Mouse (Mus musculus): ENCODE data around the gene Slc38a2. TPM values are rescaled to one million over a fixed set of nuclear protein-coding genes. Genes with fewer than 3 reads are reported as not detected.

The Slc38a2 gene
- polyA plus RNA-seq, 1 experiment from 2014 or later = 177 TPM

DNA sequence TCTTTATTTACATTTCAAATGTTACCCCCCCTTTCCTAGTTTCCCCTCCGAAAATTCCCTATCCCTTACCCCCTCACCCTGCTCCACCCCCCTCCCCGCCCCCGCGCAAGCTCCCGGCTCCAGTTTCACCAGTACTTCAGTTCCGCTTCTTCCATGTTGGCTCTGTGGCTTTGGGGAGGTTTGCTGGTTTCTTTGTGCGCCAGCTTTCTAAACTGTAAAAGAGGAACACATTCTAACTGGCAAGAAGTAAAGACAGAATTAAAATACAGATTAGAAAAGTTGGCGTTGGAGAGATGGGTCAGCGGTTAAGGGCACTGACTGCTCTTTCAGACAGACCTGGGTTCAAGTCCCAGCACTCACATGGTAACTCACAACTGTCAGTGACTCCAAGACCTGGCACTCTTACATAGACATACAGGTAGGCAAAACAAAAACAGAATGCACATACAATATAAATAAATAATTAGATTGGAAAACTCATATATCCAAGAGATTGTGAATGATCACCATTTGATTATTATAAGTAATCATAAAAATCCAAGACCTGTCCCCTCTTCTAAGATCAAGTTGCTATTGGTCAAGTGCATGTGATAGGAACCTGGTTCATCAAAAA lies 15.7 kb upstream of the Slc38a2 start:
- Histone ChIP-seq H3K4me1 (ENCODE audit: control insufficient read depth, insufficient read depth, low read length) (peaks cover 7% of the 10 kb centered on the region), H3K9ac (ENCODE audit: low read depth, low read length) (no peak overlapping the region), H3K36me3 (ENCODE audit: control insufficient read depth, insufficient read depth, low read length) (no peaks in the 10 kb centered on the region), H3K4me3 (ENCODE audit: low read length) (no peak overlapping the region), H3K4me2 (replicated peaks; ENCODE audit: low read depth, low read length) (no peak overlapping the region), H3K9me3 (ENCODE audit: control insufficient read depth, low read length) (no peaks in the 10 kb centered on the region), H3K27me3 (ENCODE audit: control insufficient read depth, insufficient read depth, low read length) (no peaks in the 10 kb centered on the region), H3K27ac (ENCODE audit: low read depth, low read length) (no peak overlapping the region)
- WGBS = 92% methylated on average over 9 of the region's 9 CpGs
- ATAC-seq (ENCODE audit: low FRiP score, low TSS enrichment) = no peak

DNA sequence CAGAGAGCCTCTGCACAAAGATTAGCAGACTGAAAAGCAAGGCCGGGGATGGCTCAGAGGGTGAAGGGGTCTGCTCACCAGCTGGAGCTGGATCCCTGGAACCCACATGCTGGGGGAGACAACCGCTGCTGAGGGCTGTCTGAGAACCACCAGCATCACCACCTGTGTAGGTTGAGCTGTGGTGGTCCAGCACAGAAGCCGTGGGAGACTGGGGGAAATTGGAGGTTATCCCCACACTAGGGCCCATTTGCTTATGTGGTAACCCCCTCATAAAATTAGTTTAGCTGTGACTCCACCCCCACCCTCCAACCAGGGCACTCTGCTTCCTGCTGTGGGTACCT lies 15.1 kb upstream of the Slc38a2 start:
- H3K9ac ChIP-seq (ENCODE audit: low read depth, low read length) = no peak overlapping the region
- H3K36me3 ChIP-seq (ENCODE audit: control insufficient read depth, insufficient read depth, low read length) = no peaks in the 10 kb centered on the region
- no peak overlapping the region for H3K4me3 ChIP-seq (ENCODE audit: low read length)
- 95% methylated on average over 3 of the region's 3 CpGs for WGBS
- peaks cover 7% of the 10 kb centered on the region for H3K4me1 ChIP-seq (ENCODE audit: control insufficient read depth, insufficient read depth, low read length)
- ATAC-seq (ENCODE audit: low FRiP score, low TSS enrichment) = no peak
- no peaks in the 10 kb centered on the region for H3K9me3 ChIP-seq (ENCODE audit: control insufficient read depth, low read length)
- no peak overlapping the region for H3K4me2 ChIP-seq (replicated peaks; ENCODE audit: low read depth, low read length)
- H3K27me3 ChIP-seq (ENCODE audit: control insufficient read depth, insufficient read depth, low read length) = no peaks in the 10 kb centered on the region
- H3K27ac ChIP-seq (ENCODE audit: low read depth, low read length) = no peak overlapping the region

DNA sequence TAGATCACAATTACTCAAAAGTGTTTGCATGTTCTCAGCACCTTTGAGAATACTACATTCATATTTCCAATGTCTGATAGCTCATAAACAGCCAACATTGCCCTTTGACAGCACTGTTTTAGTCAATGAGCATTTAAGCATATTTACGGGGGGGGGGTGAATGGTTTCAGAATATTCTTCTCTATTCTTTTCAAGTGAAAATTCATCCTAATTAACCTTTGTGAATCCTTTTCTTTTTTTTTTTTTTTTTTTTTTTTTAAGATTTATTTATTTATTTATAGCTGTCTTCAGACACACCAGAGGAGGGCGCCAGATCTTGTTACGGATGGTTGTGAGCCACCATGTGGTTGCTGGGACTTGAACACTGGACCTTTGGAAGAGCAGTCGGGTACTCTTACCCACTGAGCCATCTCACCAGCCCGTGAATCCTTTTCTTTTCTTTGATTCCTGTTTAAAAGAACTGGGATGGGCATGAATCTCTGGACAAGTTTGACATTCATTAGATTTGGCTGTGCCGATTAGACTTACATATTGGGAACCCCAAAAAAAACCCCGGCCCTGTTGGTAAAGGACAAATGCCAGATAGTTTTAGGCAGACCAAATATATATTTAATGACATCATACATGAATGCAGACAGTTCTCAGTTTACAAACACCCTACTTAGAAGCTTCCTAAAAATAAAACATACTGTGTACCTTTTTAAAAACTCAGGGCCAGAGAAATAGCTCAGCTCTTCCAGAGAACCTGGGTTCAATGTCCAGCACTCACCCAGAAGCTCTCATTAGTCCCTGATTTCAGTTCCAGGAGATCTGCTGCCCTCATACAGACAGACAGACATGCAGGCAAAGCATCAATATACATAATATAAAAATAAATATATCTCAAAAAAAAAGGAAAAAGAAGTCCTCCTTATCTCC lies 14.5 kb upstream of the Slc38a2 start:
- H3K4me3 ChIP-seq (ENCODE audit: low read length) = no peak overlapping the region
- ATAC-seq (ENCODE audit: low FRiP score, low TSS enrichment) = no peak
- no peaks in the 10 kb centered on the region for H3K27me3 ChIP-seq (ENCODE audit: control insufficient read depth, insufficient read depth, low read length)
- WGBS = 93% methylated on average over 5 of the region's 7 CpGs
- no peaks in the 10 kb centered on the region for H3K36me3 ChIP-seq (ENCODE audit: control insufficient read depth, insufficient read depth, low read length)
- no peaks in the 10 kb centered on the region for H3K9me3 ChIP-seq (ENCODE audit: control insufficient read depth, low read length)
- no peak overlapping the region for H3K9ac ChIP-seq (ENCODE audit: low read depth, low read length)
- no peak overlapping the region for H3K4me2 ChIP-seq (replicated peaks; ENCODE audit: low read depth, low read length)
- H3K27ac ChIP-seq (ENCODE audit: low read depth, low read length) = no peak overlapping the region
- peaks cover 9% of the 10 kb centered on the region for H3K4me1 ChIP-seq (ENCODE audit: control insufficient read depth, insufficient read depth, low read length)

DNA sequence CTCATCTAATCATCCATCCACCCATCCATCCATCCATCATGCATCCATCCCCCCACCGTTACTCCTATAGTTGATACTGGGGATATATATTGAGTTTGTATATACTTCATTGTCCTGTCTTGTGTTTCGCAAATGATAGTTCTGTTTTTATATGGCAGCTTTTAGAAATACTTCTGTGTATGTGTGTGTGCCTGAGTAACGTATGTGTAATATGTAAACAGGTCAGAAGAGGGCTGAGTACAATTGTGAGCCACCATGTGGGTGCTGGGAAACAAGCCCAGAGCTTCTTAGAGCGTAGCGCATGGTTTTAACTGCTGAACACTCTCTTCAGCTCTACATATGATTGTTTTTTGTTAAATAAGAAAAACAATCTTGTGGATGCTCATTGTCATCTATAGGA lies 12.8 kb upstream of the Slc38a2 start:
- H3K4me2 ChIP-seq (replicated peaks; ENCODE audit: low read depth, low read length) = no peak overlapping the region
- H3K27me3 ChIP-seq (ENCODE audit: control insufficient read depth, insufficient read depth, low read length) = no peaks in the 10 kb centered on the region
- no peak overlapping the region for H3K9ac ChIP-seq (ENCODE audit: low read depth, low read length)
- no peak overlapping the region for H3K27ac ChIP-seq (ENCODE audit: low read depth, low read length)
- WGBS = 96% methylated on average over 5 of the region's 5 CpGs
- H3K9me3 ChIP-seq (ENCODE audit: control insufficient read depth, low read length) = no peaks in the 10 kb centered on the region
- ATAC-seq (ENCODE audit: low FRiP score, low TSS enrichment) = no peak
- peaks cover 14% of the 10 kb centered on the region for H3K4me1 ChIP-seq (ENCODE audit: control insufficient read depth, insufficient read depth, low read length)
- no peak overlapping the region for H3K4me3 ChIP-seq (ENCODE audit: low read length)
- H3K36me3 ChIP-seq (ENCODE audit: control insufficient read depth, insufficient read depth, low read length) = no peaks in the 10 kb centered on the region

DNA sequence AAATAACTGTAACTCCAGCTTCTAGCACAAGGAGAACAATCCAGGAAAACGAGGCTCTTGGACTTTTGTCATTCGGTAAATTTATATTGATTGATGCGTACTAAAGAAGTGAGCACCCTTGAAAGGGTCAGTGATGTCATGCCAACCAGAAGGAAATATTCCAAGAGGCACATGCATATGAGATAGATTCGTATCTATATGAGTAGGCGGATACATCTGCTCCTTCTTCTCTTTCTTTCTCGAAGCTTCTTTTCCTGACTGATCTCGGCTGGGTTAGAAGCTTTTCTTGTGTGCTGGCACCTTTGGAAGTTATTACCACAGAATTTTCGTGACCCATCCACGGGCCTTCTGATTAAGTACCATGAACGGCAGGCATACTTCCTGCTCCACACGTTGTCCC lies 12.1 kb upstream of the Slc38a2 start:
- no peak overlapping the region for H3K4me2 ChIP-seq (replicated peaks; ENCODE audit: low read depth, low read length)
- peaks cover 14% of the 10 kb centered on the region for H3K4me1 ChIP-seq (ENCODE audit: control insufficient read depth, insufficient read depth, low read length)
- no peaks in the 10 kb centered on the region for H3K9me3 ChIP-seq (ENCODE audit: control insufficient read depth, low read length)
- no peak for ATAC-seq (ENCODE audit: low FRiP score, low TSS enrichment)
- H3K27me3 ChIP-seq (ENCODE audit: control insufficient read depth, insufficient read depth, low read length) = no peaks in the 10 kb centered on the region
- no peak overlapping the region for H3K27ac ChIP-seq (ENCODE audit: low read depth, low read length)
- H3K4me3 ChIP-seq (ENCODE audit: low read length) = no peak overlapping the region
- WGBS = 76% methylated on average over 11 of the region's 11 CpGs
- H3K36me3 ChIP-seq (ENCODE audit: control insufficient read depth, insufficient read depth, low read length) = no peaks in the 10 kb centered on the region
- H3K9ac ChIP-seq (ENCODE audit: low read depth, low read length) = no peak overlapping the region

DNA sequence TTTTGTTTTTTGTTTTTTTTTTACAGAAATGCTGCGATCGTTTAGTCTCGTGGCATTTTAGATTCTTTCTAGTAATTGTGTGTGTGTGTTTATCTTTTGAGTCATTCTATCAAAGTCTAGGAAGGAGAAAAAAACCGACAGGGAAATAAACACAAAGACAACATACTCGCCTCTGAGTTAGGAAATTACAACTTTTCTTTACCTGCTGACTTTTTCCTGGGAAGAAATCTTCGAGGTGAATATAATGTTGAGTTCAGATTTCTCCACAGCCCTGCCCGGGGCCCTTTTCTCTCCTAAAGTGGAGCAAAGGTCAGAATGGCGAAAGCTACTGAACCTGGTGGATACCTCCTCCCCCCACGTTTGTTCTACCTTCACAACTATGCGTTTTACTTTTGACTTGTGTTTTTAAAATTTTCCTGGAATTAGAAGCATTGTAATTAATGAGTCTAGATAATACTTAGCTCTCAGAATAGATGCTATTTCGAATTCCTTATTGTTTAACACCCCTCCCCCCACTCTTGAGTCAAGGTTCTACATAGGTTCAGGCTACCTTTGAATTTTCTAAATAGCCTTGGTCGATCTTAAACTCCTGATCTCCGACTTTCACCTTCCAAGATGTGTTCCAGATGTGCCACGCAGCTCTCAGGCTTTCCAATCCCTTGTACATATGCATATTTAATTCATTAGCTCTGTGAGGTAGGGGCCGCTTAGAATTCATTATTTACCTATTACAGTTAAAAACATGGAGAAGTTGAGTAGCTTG lies 11.0 kb upstream of the Slc38a2 start:
- peak overlapping the region; percentile 91 for H3K4me2 ChIP-seq (replicated peaks; ENCODE audit: low read depth, low read length)
- 32% methylated on average over 15 of the region's 15 CpGs for WGBS
- H3K4me3 ChIP-seq (ENCODE audit: low read length) = peak overlapping the region; percentile 45
- H3K36me3 ChIP-seq (ENCODE audit: control insufficient read depth, insufficient read depth, low read length) = no peaks in the 10 kb centered on the region
- H3K4me1 ChIP-seq (ENCODE audit: control insufficient read depth, insufficient read depth, low read length) = peaks cover 14% of the 10 kb centered on the region
- peak overlapping the region; percentile 98 for H3K27ac ChIP-seq (ENCODE audit: low read depth, low read length)
- H3K9me3 ChIP-seq (ENCODE audit: control insufficient read depth, low read length) = no peaks in the 10 kb centered on the region
- no peaks in the 10 kb centered on the region for H3K27me3 ChIP-seq (ENCODE audit: control insufficient read depth, insufficient read depth, low read length)
- H3K9ac ChIP-seq (ENCODE audit: low read depth, low read length) = peak overlapping the region; percentile 85
- no peak for ATAC-seq (ENCODE audit: low FRiP score, low TSS enrichment)

DNA sequence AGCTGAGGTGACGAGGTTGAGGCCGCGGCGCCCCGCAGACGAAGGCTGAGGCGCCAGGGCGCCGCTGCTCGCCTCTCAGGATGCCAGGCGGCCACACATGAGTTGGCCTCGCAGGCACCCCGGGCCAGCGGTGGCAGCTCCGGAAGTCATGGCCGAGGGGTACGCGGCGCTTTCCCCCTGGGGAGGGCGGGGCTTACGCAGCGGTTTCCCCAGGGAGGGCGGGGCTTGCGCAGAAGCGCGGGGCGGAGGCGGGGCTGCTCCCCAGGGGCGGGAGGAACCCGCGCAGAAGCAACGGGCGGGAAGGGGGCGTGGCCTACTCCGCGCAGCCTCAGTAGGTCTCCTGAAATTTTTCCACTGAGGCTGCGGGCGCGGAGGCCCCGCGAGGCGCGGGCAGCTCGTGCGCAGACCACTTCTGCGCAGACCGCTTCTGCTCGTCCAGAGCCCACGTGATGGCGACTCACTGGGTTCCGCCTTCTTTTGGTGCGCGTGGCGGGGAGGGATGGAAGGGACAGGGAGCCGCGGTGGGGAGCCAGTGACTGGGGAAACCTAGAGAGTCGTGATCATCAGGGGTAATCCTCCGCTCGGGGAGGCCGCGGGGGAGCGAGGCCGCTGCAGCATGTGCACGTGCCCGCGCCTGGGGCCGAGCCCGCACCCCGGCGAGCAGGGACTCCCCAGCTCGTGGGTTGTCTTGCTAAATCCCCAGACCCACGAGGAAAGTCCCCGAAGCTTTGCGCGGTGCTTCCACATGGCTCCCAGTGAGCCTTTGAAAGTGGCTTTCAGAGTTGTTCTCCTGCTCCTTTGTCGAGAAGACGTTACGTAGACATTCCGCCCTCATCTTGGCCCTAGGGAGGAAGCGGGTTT lies 10.2 kb upstream of the Slc38a2 start:
- Histone ChIP-seq H3K4me1 (ENCODE audit: control insufficient read depth, insufficient read depth, low read length) (peaks cover 14% of the 10 kb centered on the region), H3K27me3 (ENCODE audit: control insufficient read depth, insufficient read depth, low read length) (no peaks in the 10 kb centered on the region), H3K4me3 (ENCODE audit: low read length) (peak overlapping the region; percentile 45), H3K9ac (ENCODE audit: low read depth, low read length) (peak overlapping the region; percentile 85), H3K4me2 (replicated peaks; ENCODE audit: low read depth, low read length) (peak overlapping the region; percentile 91), H3K27ac (ENCODE audit: low read depth, low read length) (peak overlapping the region; percentile 98), H3K36me3 (ENCODE audit: control insufficient read depth, insufficient read depth, low read length) (no peaks in the 10 kb centered on the region), H3K9me3 (ENCODE audit: control insufficient read depth, low read length) (no peaks in the 10 kb centered on the region)
- ATAC-seq (ENCODE audit: low FRiP score, low TSS enrichment) = peak; percentile 93
- 2% methylated on average over 62 of the region's 80 CpGs for WGBS

DNA sequence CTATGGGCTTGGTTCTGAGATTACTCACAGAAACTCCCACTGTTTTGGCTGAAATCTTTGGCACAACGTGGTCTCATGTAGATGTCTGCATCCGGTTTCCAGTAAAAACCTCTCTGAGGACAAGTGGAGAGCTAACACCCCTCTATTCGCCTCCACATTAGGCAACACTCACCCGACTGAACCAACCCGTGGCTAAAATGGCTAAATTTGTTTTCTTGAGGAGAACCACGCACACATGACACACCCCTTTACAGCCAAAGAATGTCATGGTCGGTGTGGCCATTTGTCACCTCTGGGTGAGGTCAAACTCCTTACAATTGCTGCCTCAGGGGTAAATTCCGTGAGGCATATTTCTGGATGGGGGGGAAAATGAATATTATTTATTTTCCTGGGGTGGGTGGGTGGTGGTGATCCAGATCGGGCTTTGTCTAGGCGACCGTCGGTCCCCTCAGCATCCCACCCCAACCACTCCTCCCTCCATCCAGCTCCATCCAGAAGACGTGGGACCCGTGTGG lies 9.5 kb upstream of the Slc38a2 start:
- Histone ChIP-seq H3K9ac (ENCODE audit: low read depth, low read length) (peak overlapping the region; percentile 63), H3K27ac (ENCODE audit: low read depth, low read length) (peak overlapping the region; percentile 86), H3K27me3 (ENCODE audit: control insufficient read depth, insufficient read depth, low read length) (no peaks in the 10 kb centered on the region), H3K4me2 (replicated peaks; ENCODE audit: low read depth, low read length) (peak overlapping the region; percentile 91), H3K4me1 (ENCODE audit: control insufficient read depth, insufficient read depth, low read length) (peaks cover 14% of the 10 kb centered on the region), H3K4me3 (ENCODE audit: low read length) (peak overlapping the region; percentile 45), H3K36me3 (ENCODE audit: control insufficient read depth, insufficient read depth, low read length) (no peaks in the 10 kb centered on the region), H3K9me3 (ENCODE audit: control insufficient read depth, low read length) (no peaks in the 10 kb centered on the region)
- WGBS = 25% methylated on average over 12 of the region's 14 CpGs
- ATAC-seq (ENCODE audit: low FRiP score, low TSS enrichment) = peak; percentile 37

Data from kidney, embryonic 14.5 days (tissue).